Mouse (Mus musculus): ENCODE data around the gene Ascc1.

The Ascc1 gene
- long read RNA-seq, experiment 1, transcript Ascc1-201 (11 exons, 1,450 nt): major isoform, 51 of 61 reads
- long read RNA-seq, experiment 1, partial matches to known transcripts: 4 of 61 reads
- long read RNA-seq, experiment 1, other reads (novel, unspliced or antisense): 4 of 61 reads
- long read RNA-seq, experiment 2, transcript Ascc1-201 (11 exons, 1,450 nt): major isoform, 55 of 69 reads
- long read RNA-seq, experiment 2, partial matches to known transcripts: 2 of 69 reads
- long read RNA-seq, experiment 2, other reads (novel, unspliced or antisense): 8 of 69 reads

DNA sequence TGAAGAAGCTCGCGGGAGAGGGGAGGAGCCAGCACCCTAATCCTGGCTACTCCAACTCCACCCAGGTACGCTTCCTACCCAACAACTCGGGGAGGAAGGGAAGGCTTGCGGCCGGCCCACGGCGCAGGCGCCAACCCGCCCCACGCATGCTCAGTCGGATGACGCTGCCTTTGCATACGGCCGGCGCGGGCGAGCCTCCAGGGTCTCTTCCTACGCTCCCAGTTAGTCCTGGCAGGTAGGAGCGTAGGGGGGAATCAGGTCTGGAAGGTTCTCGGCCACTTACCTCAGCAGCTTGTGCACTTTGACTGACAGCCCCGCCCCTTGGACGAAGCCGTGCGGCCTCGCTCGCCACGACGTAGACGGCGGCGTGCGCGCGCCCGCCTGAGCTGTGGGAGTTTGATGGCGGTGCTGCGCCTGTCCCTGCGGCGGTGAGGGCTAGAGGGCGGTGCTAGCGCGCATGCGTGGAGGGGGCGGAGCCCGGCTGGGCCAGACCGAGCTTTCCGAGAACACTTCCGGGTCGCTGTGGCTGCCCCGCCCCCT, at the start of gene Ascc1, which contains the start of gene Anapc16:
Gene Ascc1, plus strand, starts transcription at position 133 of the 540 bp plus-strand sequence.
Gene Anapc16, minus strand, starts transcription at position 463 of the 540 bp plus-strand sequence.
- intact Hi-C loops (cut with DNase I): no loop called here

DNA sequence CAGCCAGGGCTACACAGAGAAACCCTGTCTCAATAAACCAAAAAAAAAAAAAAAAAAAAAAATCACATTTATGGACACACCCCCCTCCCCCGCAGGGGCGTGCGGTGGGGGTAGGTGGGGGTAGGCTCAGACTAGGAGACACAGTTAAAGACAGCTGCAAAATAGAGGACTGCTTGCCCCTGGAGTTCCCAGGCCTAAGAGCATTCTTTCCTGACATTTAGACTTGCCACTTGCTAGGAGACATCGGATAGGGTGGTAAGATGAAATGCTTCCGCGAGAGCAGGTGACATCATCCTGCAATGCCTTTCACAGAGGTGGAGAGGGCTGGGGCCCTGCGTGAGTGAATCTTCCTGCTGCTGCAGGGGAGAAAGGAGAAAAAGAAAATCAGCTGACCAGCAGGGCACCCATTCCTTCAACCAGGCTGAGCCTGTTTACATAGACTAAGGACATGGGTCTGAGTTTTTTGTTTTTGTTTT, 49.0 kb upstream of the Ascc1 start:
- intact Hi-C loops (cut with DNase I): loop anchor here (5.0 kb wide), 2 partner anchors 34 to 36 kb away; no protein-coding TSS in a partner anchor

DNA sequence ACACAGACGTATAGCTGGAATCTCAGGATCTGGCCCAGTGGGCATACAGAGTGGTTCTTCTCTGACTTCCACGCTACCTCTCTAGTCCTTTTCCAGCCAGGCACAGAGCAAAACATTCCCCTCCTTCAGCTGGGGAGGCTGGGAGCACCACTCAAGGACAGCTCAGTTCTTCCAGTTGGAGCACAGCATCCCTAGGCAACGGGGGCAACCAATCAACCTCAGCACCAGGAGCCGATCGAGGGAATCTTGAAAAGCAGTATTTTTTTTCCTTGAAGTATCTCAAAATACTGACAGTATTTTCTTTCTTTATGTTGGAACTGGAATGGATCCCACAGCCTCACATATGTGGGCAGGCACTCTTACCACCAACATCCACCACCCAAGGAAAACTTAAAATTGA, 45.9 kb upstream of the Ascc1 start:
- intact Hi-C loops (cut with DNase I): no loop called here

DNA sequence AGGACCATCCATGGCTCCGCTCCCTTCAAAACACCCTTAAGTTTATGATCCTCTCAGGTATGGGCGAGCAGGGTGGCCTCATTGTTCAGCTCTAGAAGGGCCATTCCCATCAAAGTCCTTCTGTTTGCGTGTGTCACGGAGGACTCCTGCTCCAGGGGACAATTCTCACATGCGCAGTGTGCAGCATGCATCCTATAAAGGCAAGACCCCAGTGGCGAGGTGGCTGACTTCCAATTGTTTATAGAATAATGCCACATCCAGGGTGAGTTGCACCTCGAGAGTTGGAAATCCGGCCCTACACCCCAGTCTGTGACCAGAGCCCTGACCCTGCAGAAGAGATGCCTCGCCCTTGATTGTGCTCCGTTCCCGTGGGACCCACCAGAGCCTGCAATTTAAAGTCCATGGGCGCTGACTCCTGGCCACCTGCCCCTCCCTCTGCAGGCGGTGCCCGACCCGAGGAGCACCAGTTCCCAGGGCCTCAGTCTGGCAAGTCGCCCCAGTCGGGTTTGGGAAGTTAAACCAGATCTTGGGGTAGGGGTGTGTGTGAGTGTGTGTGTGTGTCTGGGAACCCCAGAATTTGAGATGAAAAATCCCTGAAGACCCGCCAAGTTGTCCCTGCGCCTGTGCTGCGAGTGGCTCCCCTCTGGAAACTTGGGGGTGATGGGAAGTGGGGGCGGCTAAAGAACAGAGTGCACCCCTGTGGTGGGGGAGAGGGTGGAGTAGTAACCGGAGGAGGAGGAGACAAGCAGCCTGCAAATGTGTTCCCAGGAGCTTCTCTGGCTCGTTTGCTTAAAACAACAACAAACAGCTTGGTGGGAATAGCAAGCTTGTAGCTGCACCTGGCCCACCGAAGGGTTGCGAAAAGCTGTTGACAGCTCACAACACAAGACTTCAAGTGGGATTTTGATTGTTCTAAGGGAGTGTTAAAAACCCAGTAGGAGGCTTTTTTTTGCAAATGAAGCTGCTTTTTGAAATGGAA, 45.1 kb upstream of the Ascc1 start:
- intact Hi-C loops (cut with DNase I): no loop called here

DNA sequence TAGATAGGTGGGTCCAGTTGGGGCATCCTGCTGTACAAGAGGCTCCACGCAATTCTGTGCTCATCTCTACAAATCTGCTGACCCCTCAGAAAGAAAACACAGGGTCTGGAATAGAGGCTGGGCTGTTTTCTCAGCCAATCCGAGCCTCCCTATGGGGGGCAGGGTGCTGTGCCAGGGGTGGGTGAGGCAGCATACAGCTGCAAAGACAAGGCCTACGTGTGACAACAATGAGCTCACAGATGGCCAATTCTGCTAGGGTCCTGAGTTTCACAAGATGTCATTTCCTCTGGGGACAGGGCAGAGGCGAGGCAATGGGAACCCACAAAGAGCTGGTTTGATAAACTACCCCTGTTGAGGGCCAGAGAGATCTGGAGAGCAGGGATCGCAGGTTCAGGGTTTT, 44.1 kb upstream of the Ascc1 start:
- intact Hi-C loops (cut with DNase I): no loop called here

DNA sequence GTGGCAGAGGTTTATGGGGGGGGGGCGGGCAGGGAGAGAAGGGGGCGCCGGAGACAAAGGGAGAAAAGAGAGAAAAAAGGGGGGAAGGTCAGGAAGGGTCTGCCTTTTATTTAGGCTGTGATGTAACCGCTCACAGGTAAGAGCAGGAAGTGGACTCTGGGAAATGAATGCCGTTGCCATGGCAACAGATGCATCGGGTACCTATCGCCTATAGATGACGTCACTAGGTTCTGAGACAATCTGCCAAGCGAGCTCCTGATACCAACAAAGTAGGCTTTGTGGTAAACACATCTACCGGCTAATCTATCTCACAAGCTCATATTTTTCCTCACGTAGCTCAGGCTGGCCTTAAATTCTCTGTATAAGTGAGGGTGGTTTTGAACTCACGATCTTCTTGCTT, 43.1 kb upstream of the Ascc1 start:
- intact Hi-C loops (cut with DNase I): no loop called here

DNA sequence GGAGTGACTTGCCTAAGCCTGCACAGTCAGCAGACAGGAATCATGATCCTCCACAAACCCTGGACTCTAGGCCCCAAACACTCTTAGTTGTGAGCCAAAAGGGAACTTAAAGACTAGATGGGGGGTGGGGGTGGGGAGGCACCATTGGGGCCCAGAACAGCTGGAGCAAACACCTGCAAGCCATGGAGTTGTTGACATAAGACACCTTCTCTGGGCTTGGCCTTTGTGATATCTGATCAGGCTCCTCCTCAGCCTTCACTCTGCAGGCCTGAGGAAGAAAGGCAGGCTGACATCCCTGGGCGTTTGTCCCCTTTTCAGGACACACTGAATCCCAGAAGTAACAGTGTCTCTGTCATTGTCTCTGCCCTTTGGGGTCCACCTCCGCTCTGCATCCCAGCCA, 39.0 kb upstream of the Ascc1 start:
- intact Hi-C loops (cut with DNase I): no loop called here

DNA sequence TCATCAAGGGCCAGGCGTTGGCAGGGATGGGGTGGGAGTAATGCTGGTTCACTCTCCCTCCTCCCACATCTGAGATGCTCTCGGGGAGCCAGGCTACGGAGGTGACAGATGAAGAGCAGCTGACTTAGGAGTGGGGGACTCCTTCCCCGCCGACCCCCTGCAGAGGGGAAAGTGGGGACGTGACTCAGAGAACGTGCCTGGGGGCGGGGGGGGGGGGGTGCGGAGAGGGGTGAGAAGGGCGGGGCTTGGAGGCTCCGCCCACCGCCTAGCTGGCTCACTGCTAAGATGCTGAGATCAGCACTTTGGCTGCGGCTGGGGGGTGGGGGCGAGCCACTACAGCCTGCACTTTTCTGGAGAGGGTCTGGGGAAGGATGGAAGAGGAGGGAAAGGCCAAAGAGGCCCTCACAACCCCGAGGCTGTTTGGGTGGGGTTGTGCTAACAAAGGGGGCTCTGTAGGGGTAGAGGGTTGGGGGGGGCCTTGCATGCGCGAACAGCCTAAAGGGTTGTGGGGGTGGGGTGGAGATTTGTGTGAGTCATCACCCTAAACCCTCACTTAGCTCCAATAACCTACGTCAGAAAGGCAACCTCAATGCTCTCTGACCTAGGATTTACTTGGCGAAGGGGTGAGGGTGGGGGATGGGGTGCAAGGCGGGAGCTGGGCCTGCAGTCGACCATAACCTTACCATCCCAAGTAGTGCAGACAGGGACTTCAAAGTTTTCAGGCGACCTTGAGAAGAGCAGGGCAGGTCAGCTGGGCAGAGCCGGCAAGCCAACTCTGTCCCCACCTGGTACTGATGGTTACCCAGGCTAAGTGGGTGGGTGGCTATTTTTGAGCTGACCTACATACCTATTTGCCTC, 37.9 kb upstream of the Ascc1 start:
- intact Hi-C loops (cut with DNase I): no loop called here

DNA sequence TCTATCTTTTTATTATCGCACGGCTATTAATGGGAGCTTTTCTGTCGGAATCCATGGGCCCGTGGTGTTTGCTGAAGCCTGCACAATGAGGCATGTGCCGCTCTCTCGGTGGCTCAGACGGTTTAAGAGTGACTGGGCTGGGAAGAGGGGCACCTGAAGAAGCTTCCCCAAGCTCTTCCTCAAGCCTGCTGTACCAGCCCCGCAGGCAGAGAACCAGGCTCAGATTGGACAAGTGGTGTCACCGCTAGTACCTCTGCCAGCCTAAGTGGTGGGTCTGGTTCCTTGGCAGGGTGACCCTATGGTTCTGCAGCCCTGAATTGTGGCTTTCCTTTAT, 37.3 kb upstream of the Ascc1 start:
- intact Hi-C loops (cut with DNase I): no loop called here

DNA sequence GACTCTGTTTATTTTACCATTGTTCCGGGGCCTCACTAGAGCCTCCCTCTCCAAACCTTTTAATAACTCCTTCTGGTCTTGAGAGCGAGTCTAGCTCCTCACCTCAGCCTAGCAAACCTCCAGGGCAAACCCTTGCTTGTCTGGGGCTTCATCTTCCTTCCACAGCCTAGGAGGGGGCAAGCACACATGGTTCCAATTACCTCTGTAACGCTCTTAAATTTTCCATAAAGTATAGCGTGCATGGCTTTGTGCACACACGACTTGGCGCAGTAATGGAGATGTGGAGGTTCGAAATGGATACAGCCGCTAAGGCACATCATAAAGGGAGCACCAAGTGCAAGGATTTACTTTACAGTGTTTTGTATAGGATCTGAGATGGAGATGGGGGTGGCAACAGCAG, 36.8 kb upstream of the Ascc1 start:
- intact Hi-C loops (cut with DNase I): no loop called here

DNA sequence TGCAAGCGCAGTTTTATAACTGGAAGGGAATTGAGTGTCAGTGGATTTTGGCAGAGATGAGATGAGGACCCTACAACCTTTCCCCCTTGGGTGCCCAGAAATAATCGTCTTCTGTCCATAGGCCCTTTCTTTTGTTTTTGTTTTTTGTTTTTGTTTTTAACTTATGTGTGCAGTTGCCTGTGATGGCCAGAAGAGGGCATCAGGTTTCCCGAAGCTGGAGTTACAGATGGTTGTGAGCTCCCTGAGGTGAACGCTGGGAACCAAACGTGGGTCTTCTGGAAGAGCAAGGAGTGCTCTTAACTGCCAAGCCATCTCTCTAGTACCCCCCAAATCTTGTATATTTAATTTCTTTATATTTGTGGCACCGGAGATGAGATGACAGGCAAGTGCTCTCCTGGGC, 35.9 kb upstream of the Ascc1 start:
- intact Hi-C loops (cut with DNase I): no loop called here

DNA sequence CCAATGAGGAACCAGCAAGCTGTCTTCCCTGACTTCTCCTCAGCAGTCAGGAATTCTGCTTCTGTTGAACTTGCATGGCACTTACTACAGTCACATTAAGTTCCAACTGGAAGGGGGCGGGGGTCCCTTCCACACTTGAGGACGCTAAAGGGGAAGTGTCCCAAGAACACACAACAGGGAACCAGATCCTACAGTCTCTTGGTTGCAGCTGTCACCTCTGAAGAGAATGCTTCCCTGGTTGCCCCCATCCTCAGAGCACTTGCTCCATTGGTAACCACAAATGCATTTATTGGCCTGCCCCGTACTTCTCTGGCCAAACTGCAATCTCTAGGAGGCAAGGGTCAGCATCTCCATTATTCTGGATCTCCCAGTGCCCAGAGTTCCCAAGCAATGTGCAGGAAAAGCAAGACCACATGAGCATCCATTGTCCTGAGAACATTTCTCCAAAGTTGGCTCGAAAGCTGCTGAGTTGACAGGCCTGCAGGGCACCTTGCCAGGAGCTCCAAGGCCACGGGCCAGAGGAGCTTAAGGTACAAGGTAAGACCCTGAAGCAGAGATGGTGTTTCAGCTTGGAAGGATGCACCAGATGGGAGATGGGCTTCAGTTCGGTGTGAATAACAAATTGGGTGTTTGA, 35.2 kb upstream of the Ascc1 start:
- intact Hi-C loops (cut with DNase I): no loop called here

DNA sequence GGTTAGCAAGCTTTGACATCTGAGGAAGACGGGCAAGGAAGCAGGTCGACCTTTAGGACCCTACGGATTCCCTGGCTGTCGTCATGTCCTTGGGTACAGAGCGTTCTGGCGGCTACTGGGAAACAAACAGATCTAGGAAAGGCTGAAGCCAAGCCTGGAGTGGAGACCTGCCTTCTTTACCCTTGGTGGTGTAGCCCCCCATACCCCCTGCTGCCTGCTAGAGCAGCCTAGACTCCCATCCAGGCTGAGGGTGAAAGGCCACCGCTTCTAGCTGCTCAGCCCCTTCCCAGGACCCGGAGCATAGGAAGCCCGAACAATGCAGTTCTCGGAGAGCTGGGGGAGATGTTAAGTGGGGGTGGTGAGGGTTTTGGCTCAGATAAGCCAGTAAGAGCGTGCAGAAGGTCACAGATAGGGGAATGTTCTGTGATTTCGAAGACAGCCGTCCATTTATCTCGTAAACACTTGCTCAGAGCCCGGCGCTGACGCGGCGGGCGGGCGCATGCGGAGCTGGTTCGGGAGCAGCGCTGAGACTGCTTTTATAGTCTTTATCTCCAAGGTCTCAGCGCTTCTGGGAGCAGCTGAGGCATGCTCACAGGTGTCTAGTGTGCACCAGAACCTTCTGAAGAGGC, 32.7 kb upstream of the Ascc1 start:
- intact Hi-C loops (cut with DNase I): no loop called here

DNA sequence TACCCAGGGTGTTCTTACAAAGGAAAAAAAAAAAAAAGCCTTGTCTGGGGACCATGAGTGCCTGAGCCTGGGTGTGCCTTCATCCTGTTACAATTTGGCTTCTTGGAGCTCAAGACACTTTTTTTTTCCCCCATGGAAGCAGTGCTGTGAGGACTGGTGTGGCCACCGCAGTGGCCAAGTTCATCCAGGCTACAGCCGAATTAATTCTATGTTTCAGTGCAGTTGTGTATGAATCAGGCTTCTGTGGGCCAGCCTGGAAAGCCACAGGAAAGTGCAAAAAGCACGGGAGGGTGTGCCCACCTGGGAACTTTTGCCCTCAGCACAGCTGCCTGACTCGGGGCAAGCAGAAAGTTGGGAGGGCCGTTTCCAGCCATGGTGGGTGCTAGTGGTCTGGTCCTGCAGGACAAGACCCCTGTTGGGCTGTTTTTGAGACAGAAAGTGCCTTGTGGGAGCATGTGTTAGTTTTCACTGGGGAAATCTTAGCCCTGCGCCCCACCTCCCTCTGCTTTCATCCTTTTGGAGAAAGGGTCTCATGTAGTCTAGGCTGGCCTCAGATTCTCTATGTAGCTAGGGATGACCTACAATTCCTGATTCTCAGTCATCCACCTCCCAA, 32.0 kb upstream of the Ascc1 start:
- intact Hi-C loops (cut with DNase I): no loop called here

DNA sequence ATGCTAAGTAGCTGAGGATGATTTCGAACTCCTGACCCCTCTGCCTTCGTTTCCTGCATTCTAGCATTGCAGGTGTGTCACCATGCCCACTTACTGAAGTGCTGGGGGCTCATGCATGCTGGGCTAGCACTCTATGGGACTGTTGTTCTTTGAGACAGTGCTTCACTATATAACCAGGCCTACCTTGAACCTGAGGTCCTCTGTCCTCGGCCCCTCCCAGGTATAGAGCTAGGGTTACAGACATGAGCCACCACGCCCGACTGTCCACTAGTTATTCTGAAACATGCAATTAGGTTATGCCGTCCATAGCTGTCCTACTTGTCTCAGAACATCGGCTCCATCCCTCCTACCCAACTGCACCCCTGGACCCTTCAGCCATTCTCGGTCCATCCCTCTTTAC, 30.8 kb upstream of the Ascc1 start:
- intact Hi-C loops (cut with DNase I): no loop called here

DNA sequence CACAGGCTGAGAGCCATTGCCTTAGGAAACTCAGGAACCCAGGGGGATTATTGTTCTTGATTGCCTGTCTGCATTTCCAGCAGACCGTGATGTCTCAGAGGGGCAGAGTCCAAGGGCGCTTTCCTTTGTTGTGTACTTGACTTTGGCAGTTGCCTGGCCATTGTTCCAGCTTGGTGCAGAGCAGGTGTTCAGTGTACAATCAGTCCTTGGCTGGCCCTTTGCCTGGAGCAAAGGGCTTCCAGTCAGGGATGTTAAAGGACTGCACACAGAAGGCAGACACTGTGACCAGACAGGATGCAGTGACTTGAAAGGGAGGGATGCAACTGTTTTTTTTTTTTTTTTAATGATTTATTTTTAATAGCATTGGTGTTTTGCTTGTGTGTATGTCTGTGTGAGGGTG, 30.1 kb upstream of the Ascc1 start:
- intact Hi-C loops (cut with DNase I): no loop called here

DNA sequence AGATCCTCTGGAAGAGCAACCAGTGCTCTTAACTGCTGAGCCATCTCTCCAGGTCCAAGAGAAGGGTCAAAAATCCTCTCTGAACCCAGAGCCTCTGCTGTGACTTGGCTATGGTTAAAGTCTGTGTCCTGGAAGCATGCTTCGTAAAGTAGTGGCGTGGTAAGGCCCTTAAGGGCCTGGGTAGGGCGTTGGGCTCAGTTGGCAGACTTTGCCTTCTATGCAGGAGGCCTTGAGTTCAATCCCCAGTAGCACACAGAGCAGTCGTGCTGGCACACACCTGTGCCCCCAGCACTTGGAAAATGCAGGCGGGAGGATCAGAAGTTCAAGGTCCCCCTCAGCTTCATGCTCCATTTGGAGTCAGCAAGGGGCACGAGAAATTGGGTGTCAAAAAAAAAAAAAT, 29.6 kb upstream of the Ascc1 start:
- intact Hi-C loops (cut with DNase I): no loop called here

DNA sequence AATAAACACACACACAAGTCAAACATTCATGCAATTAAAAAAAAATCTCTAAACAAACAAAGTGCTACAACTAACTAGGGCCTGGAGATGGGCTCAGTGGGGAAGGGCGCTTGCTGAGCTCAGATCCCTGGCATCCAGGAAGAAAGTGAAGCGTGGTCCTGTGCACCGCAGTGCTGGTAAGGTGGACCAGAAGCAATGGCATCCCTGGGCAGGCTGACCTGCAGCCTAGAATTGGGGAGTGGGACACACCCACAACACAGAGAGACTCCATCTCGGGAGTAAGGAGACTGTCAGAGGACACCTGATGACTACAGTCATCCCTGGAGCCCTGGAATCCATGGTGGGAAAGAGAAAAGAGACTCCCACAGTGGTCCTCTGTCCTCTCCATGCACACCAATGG, 29.2 kb upstream of the Ascc1 start:
- intact Hi-C loops (cut with DNase I): no loop called here

DNA sequence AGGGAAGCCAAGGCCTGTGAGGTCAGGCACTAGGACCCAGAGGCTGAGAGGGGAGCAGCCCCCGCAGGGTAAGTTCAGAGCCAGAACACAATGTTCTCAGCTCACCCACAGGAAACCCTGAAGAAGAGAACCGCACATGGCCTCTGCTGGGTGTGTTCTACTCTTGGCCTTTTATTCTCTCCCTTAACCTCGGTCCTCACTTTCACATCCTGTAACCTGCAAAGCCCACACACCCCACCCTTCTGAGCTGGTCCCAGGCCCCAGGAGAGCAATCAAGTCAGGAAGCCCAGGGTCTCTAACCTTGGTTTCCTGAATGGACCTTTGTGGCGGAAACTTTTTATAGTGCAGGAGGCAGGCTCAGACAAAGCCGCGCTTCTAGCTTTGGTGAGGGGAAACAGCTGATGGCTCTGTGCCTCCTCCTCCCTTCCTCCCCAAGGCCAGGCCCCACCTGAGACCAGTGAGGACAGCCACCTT, 28.4 kb upstream of the Ascc1 start:
- intact Hi-C loops (cut with DNase I): no loop called here

DNA sequence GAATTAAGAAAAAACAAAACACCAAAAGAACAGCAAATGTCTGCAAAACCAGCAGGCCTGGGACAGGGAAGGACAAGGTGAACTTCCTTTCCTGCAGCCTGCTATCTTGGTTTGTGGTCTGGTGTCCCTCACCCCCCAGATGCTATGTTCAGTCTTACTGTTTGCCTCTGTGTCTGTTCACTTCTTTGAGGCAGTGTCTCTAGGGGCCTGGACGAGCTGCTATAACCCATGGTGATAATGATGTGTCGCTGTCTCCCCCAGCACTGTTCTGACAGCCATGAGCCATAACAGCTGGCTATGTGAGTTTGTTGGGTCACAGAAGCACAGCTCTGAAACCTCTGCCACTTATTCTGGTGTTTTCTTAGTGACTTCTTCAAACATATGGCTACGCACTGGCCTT, 27.8 kb upstream of the Ascc1 start:
- intact Hi-C loops (cut with DNase I): no loop called here

All from adrenal gland (tissue).